Mouse (Mus musculus): ENCODE results near the gene Efna1. TPM values are rescaled to one million over a fixed set of nuclear protein-coding genes. Genes with fewer than 3 reads are reported as not detected.

Efna1 gene
- polyA plus RNA-seq, 1 experiment from 2014 or later = 33.0 TPM

DNA sequence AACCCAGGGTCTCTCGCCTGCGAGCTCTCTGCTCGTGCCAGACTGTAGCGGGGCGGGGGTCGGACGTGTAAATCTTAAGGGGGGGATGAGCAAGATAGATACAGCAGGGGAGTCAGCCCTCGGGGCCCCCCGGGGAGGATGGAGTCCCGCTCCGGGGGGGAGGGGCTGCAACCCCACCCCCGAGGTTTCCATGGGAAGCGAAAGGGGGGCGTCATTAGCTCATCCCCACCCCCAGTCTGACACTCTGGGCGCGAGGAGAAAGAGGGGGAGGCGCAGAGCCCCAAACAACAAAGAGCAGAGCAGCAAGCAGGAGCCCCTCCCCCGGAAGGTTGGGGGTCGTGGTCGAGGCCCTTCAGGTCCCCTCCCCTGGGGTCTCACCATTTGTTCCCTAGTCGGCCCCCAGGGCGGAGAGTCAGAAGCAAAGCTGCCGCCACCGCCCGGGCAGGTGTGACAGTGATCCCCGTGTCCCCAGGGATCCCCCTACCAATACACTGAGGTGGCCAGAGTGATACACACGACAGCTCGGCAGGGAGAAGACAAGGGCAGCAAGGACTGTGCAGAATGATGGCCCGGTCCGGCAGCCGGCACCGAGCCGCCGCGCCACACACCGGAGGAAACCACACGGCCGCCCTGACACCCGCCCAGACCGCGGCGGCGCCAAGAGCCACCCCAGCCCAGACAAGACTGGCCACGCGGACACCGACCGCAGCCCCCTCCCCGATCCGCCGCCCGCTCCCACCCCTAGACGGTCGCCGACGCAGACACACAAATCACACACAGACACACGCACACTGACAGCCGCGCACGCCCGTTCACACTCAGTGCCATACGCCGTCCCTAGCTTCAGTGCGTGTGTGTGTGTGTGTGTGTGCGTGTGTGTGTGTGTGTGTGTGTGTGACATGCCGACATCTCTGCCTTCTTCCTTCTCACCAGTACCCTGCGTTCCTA is 40.5 kb upstream of the Efna1 start:
- peaks cover 39% of the 10 kb centered on the region for H3K4me1 ChIP-seq (ENCODE audit: control insufficient read depth, insufficient read depth, low read length)
- H3K4me3 ChIP-seq (ENCODE audit: low read depth, low read length) = peak overlapping the region; percentile 66
- H3K4me2 ChIP-seq = peak overlapping the region; percentile 92
- no peaks in the 10 kb centered on the region for H3K36me3 ChIP-seq (ENCODE audit: control insufficient read depth, insufficient read depth, low read length)
- WGBS (ENCODE audit: insufficient replicate concordance) = 1% methylated on average over 59 of the region's 66 CpGs
- H3K27me3 ChIP-seq (ENCODE audit: control insufficient read depth, insufficient read depth, low read length) = peaks cover 68% of the 10 kb centered on the region
- ATAC-seq (replicated peaks; ENCODE audit: insufficient number of reproducible peaks, low FRiP score, low TSS enrichment) = no peak
- no peaks in the 10 kb centered on the region for H3K9me3 ChIP-seq (replicated peaks; ENCODE audit: control insufficient read depth, low read length)
- no peak overlapping the region for H3K27ac ChIP-seq (ENCODE audit: low read depth, low read length)
- peak overlapping the region; percentile 62; the same call in 1 of the 2 replicates for H3K9ac ChIP-seq (ENCODE audit: low read depth, low read length)

DNA sequence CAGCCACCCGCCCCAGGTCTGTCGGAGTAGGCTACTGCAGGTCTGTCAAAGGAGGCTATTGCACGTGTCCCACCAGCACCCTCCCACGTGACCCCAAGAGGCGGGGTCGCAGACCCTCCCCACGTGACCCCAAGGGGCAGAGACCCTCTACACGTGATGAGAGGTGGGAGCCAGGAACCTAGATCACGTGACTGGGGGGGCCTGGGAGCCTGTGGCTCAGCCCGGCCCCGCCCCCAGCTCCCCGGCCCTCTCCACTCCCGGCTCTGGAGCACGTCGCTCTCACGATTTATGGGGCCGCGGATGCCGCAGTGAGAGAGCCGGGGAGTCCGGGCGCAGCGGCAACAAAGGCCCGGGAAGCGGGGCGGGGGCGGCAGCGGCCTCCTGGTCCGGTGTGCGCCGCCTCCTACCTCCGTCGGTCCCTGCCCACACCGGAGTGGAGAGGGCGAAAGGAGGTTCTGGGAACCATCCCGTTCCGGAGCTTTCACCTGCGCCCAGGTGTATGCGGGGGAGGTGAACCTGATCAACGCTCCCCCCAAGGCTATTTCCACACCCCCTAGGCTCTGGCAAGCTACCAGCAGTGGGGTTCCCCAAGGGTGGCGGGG is 39.7 kb upstream of the Efna1 start:
- H3K9me3 ChIP-seq (replicated peaks; ENCODE audit: control insufficient read depth, low read length) = no peaks in the 10 kb centered on the region
- 0 out of 2 replicates have a peak, but pooled peaks have one; percentile 31 for ATAC-seq (replicated peaks; ENCODE audit: insufficient number of reproducible peaks, low FRiP score, low TSS enrichment)
- WGBS (ENCODE audit: insufficient replicate concordance) = under 1% methylated on average over 37 of the region's 41 CpGs
- peaks cover 45% of the 10 kb centered on the region for H3K4me1 ChIP-seq (ENCODE audit: control insufficient read depth, insufficient read depth, low read length)
- peaks cover 72% of the 10 kb centered on the region for H3K27me3 ChIP-seq (ENCODE audit: control insufficient read depth, insufficient read depth, low read length)
- H3K4me3 ChIP-seq (ENCODE audit: low read depth, low read length) = peak overlapping the region; percentile 66
- peak overlapping the region; percentile 92 for H3K4me2 ChIP-seq
- no peak overlapping the region for H3K27ac ChIP-seq (ENCODE audit: low read depth, low read length)
- peak overlapping the region; percentile 62; the same call in 1 of the 2 replicates for H3K9ac ChIP-seq (ENCODE audit: low read depth, low read length)
- H3K36me3 ChIP-seq (ENCODE audit: control insufficient read depth, insufficient read depth, low read length) = no peaks in the 10 kb centered on the region

DNA sequence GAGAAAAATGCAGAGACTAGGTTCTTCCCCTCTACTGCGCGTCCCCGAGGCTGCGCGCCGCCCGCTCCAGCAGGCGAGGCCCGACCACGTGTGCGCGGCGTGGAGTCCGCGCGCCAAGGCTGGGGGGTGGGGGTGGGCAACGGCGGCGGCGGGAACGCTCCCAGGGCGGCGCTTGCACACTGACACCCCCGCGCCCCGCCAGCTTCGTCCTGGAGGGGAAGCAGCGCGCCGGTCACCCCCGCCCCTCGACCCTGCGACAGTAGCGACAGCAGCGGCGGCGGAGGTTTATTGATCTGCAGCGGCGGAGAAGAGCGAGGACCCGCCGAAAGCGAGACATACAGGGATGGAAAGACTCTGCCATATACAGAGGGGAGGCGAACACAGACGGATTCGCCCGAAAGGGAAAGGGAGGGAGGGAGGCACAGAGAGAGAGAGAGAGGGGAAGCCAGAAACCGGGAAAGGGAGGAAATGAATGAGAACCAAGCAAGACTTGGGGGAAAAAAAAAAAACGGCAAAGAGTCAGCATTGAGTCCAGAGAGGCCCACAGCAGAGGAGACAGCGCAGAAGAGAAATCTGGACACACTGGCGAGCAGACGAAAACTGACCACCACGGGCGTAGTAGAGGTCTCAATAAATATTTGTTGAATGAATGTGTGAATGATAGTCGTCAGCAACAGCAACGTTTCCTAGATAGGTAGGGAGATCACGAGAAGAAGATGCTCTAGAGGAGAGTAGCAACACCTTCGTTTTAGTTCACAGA is 38.8 kb upstream of the Efna1 start:
- H3K9ac ChIP-seq (ENCODE audit: low read depth, low read length) = peak overlapping the region; percentile 58; the same call in 1 of the 2 replicates
- 4% methylated on average over 57 of the region's 58 CpGs for WGBS (ENCODE audit: insufficient replicate concordance)
- peak overlapping the region; percentile 92 for H3K4me2 ChIP-seq
- peaks cover 53% of the 10 kb centered on the region for H3K4me1 ChIP-seq (ENCODE audit: control insufficient read depth, insufficient read depth, low read length)
- peak overlapping the region; percentile 66 for H3K4me3 ChIP-seq (ENCODE audit: low read depth, low read length)
- H3K27me3 ChIP-seq (ENCODE audit: control insufficient read depth, insufficient read depth, low read length) = peaks cover 72% of the 10 kb centered on the region
- no peaks in the 10 kb centered on the region for H3K9me3 ChIP-seq (replicated peaks; ENCODE audit: control insufficient read depth, low read length)
- no peak overlapping the region for H3K27ac ChIP-seq (ENCODE audit: low read depth, low read length)
- no peaks in the 10 kb centered on the region for H3K36me3 ChIP-seq (ENCODE audit: control insufficient read depth, insufficient read depth, low read length)
- ATAC-seq (replicated peaks; ENCODE audit: insufficient number of reproducible peaks, low FRiP score, low TSS enrichment) = no peak

DNA sequence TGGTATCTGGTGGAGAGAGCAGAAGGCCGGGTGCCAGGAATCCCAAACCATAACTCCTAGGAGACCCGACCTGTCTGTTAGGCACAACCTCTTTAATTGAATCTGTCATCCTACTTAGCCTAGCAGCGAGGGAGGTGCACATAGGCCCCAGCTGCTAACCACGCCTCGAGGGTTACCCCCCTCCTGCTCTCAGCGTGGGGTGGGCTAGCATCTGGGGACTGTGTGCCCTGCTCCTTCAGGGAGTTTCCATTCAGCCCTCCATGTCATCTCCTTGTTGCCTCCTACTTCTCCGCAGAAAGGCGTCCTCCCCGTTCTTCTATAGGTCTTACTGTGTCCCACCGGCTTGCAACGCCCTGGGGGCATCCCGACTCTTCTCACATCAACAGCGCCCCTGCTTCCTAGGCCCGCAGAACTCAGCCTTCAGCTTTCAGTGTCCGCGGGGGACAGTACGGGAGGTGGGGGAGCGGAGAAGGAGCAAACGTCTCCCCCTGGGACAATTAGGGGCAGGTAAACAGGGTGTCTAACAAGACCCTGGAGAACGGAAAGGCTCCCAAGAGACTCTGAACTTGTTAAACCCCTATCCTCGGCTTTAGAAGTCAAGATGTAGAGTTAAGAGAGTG is 38.1 kb upstream of the Efna1 start:
- ATAC-seq (replicated peaks; ENCODE audit: insufficient number of reproducible peaks, low FRiP score, low TSS enrichment) = no peak
- Histone ChIP-seq H3K4me2 (peak overlapping the region; percentile 92), H3K27ac (ENCODE audit: low read depth, low read length) (no peak overlapping the region), H3K36me3 (ENCODE audit: control insufficient read depth, insufficient read depth, low read length) (no peaks in the 10 kb centered on the region), H3K9me3 (replicated peaks; ENCODE audit: control insufficient read depth, low read length) (no peaks in the 10 kb centered on the region), H3K4me1 (ENCODE audit: control insufficient read depth, insufficient read depth, low read length) (peaks cover 53% of the 10 kb centered on the region), H3K9ac (ENCODE audit: low read depth, low read length) (peak overlapping the region; percentile 58; the same call in 1 of the 2 replicates), H3K27me3 (ENCODE audit: control insufficient read depth, insufficient read depth, low read length) (peaks cover 72% of the 10 kb centered on the region), H3K4me3 (ENCODE audit: low read depth, low read length) (peak overlapping the region; percentile 66)
- WGBS (ENCODE audit: insufficient replicate concordance) = 8% methylated on average over 21 of the region's 21 CpGs

DNA sequence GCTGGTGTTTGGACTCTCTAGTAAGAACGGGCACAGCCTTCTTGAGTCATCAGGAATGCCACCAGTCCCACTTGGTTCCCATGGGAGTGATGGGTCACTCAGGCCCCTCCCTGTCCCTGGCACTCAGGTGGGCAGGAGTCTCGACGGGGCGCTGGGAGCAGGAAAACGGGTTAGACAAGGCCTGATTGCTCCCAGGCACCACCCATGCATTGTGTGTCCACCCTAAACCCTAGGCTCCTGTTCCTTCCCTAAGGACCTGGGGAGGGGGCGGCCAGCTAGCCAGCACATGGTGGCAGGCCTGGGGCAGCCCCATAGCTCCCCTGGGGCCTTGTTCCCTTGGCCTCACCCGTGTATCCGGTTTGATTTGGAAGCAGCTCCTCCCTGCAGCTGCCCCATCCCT is 37.4 kb upstream of the Efna1 start:
- Histone ChIP-seq H3K9ac (ENCODE audit: low read depth, low read length) (no peak overlapping the region), H3K4me1 (ENCODE audit: control insufficient read depth, insufficient read depth, low read length) (peaks cover 53% of the 10 kb centered on the region), H3K27me3 (ENCODE audit: control insufficient read depth, insufficient read depth, low read length) (peaks cover 68% of the 10 kb centered on the region), H3K4me2 (no peak overlapping the region), H3K36me3 (ENCODE audit: control insufficient read depth, insufficient read depth, low read length) (no peaks in the 10 kb centered on the region), H3K9me3 (replicated peaks; ENCODE audit: control insufficient read depth, low read length) (no peaks in the 10 kb centered on the region), H3K27ac (ENCODE audit: low read depth, low read length) (no peak overlapping the region), H3K4me3 (ENCODE audit: low read depth, low read length) (no peak overlapping the region)
- no peak for ATAC-seq (replicated peaks; ENCODE audit: insufficient number of reproducible peaks, low FRiP score, low TSS enrichment)
- 68% methylated on average over 8 of the region's 8 CpGs for WGBS (ENCODE audit: insufficient replicate concordance)

DNA sequence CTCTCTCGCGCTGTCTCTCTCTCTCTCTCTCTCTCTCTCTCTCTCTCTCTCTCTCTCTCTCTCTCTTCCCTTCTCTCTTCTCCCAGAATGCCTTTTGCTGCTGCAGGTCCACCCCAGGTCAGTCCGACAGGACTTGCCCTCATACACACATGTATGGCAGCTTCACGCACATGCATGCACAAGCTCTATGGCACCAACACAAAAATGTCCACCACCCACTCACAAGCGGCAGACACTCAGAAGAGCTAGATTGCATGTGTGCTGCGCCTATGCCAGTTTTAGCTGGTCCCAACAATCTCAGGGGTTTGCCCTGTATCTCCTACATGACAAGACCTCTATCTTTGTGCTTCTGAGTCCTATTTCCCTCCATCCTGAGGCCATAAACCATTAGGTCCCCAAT is 36.3 kb upstream of the Efna1 start:
- no peak overlapping the region for H3K9ac ChIP-seq (ENCODE audit: low read depth, low read length)

DNA sequence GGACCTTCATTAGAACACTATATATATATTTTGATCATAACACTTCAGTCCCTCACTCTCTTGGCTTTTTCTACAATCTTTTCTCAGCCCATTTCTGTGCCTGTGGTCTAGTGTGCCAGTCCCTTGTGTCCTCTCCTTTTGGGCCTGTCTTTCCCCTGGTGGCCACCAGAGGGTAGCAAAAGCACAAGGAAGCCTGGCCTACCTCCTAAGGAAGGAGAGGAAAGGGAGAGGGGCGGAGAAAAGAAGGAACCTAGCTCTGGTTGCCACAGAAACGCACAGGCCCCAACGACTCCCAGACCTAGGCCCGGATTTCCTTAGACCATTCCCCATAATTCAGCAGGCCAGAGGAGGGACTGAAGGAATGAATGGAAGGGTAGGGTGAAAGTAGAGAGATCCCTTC is 35.9 kb upstream of the Efna1 start:
- peaks cover 53% of the 10 kb centered on the region for H3K27me3 ChIP-seq (ENCODE audit: control insufficient read depth, insufficient read depth, low read length)
- no peaks in the 10 kb centered on the region for H3K36me3 ChIP-seq (ENCODE audit: control insufficient read depth, insufficient read depth, low read length)
- ATAC-seq (replicated peaks; ENCODE audit: insufficient number of reproducible peaks, low FRiP score, low TSS enrichment) = no peak
- H3K9me3 ChIP-seq (replicated peaks; ENCODE audit: control insufficient read depth, low read length) = no peaks in the 10 kb centered on the region
- H3K4me2 ChIP-seq = peak overlapping the region; percentile 19; the same call in 1 of the 2 replicates
- H3K27ac ChIP-seq (ENCODE audit: low read depth, low read length) = no peak overlapping the region
- no peak overlapping the region for H3K9ac ChIP-seq (ENCODE audit: low read depth, low read length)
- peaks cover 45% of the 10 kb centered on the region for H3K4me1 ChIP-seq (ENCODE audit: control insufficient read depth, insufficient read depth, low read length)
- 2% methylated on average over 4 of the region's 4 CpGs for WGBS (ENCODE audit: insufficient replicate concordance)
- H3K4me3 ChIP-seq (ENCODE audit: low read depth, low read length) = no peak overlapping the region

More for the DNA sequence above, 36.3 kb upstream of the Efna1 start:
- no peak overlapping the region for H3K27ac ChIP-seq (ENCODE audit: low read depth, low read length)
- no peak for ATAC-seq (replicated peaks; ENCODE audit: insufficient number of reproducible peaks, low FRiP score, low TSS enrichment)
- H3K4me2 ChIP-seq = 0 out of 2 replicates have a peak overlapping the region, but pooled peaks have one; percentile 19
- no peaks in the 10 kb centered on the region for H3K9me3 ChIP-seq (replicated peaks; ENCODE audit: control insufficient read depth, low read length)
- 57% methylated on average over 6 of the region's 6 CpGs for WGBS (ENCODE audit: insufficient replicate concordance)
- H3K4me1 ChIP-seq (ENCODE audit: control insufficient read depth, insufficient read depth, low read length) = peaks cover 48% of the 10 kb centered on the region
- no peak overlapping the region for H3K4me3 ChIP-seq (ENCODE audit: low read depth, low read length)
- H3K36me3 ChIP-seq (ENCODE audit: control insufficient read depth, insufficient read depth, low read length) = no peaks in the 10 kb centered on the region
- H3K27me3 ChIP-seq (ENCODE audit: control insufficient read depth, insufficient read depth, low read length) = peaks cover 58% of the 10 kb centered on the region

Data from heart, embryonic 11.5 days (tissue).